Mouse (Mus musculus): ENCODE data around the gene Sipa1l3.

- TF ChIP-seq CTCF (IDR thresholded peaks at IDR 0.05; ENCODE audit: borderline replicate concordance, control insufficient read depth, extremely low read depth, insufficient read depth, low read length, poor library complexity) = no peak
- TF ChIP-seq POLR2A (IDR thresholded peaks at IDR 0.05; ENCODE audit: control insufficient read depth, extremely low read depth, insufficient read depth, low read length, poor library complexity) = no peak
Observed at GRCm38 (mm10) chr7:29295861-29296647, 222.4 kb downstream of the Sipa1l3 start.

Data from thymus, adult 2 months (tissue).